Mouse (Mus musculus) c-Kit-positive CD71-positive TER-119-negative erythroid progenitor cells, embryonic 14.5 days (primary cell): ENCODE results near the gene Dpp4.
A peak's percentile ranks its signal among the peaks of the same experiment; 100 is the strongest.

Experiments used
- DNase-seq: peaks from one replicate; pipeline ENCODE4 v3.0.0-alpha.2; 2013; ENCODE audit warnings: low read depth

The Dpp4 gene

GRCm38 (mm10) chr2:62360872-62361271 is 51.2 kb downstream of the Dpp4 start:
- DNase-seq, result no peak

GRCm38 (mm10) chr2:62357259-62357658 is 54.8 kb downstream of the Dpp4 start:
- DNase-seq, result no peak

- DNase-seq, result no peak
Measured at GRCm38 (mm10) chr2:62356606-62357005, 55.4 kb downstream of the Dpp4 start.

DNA sequence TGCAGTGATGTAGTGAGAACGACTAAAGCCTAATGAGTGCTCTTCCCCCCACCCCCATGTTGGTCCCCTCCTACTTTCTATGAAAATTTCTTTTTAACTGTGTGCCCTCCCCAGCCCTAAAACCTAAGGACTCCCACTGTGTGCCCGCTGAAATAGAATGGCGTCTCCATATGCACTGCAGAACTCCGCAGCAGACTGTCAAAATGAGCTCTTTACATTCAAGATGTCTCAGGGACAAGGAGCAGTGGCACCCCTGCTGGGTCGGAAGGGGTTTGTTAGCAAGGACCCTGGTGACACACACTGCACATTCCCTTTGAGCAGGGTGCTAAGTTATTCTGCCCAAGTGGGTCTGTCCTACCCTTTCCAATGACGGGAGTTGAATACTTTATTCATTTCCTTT is 56.3 kb downstream of the Dpp4 start:
- DNase-seq, result no peak

DNA sequence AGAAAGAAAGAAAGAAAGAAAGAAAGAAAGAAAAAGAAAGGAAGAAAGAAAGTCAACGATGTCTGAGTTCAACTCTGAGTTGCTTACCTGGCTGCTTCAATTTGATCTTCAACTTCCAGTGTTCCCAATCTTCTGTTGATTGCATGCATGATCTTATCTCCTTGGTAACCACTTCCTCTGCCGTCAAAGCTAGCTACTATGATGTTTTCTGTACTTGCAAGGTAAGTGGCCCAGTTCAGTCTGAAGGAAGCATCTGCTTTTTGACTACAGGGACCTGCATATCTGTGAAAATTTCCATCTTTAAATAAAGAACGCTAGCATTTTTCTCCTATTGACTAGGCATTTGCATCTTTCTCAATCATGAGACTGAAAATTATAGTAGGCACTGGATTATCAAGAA is 60.0 kb downstream of the Dpp4 start:
- DNase-seq, result no peak

- DNase-seq, result no peak
Measured at GRCm38 (mm10) chr2:62347762-62348161, 64.3 kb downstream of the Dpp4 start.

- DNase-seq, result peak; percentile 6
Measured at GRCm38 (mm10) chr2:62346771-62347170, 65.3 kb downstream of the Dpp4 start.

DNA sequence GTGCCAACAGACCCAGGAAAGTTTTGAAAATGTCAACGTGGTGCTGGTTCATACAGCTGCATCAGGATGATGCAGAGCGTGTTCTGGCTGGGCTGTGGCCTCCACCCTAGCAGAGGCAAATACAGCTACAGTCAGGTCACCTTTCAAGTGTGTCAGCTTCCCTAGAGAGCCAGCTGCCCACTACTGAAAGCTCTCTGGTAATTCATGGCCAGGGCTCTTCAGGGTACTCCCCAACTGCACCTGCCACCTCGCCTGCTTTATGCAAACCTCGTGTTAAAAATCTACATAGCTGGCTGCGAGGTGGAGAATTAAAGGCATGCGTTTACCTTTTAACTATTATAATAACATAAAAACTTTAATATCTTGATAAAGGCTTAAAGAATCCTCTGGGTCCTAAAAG is 67.7 kb downstream of the Dpp4 start:
- no peak for DNase-seq

DNA sequence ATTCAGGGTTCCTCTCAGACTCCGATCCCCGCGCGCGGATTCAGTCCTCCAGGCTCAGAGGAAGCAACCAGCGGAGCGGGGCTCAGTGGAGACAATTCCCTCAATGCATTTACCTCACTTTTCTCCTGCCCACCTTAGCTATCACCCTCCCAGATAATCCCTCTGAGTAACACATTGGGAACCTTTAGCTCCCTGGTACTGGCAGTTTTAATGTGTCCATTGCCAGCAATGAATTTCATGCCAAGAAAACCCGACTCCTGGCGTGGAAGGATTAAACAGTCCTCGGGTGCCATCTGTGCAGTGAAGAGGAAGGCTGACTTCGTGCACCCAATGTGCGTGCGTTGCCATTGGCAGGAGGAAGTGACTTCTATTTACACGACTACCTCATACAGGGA is 70.3 kb downstream of the Dpp4 start:
- DNase-seq, result no peak

GRCm38 (mm10) chr2:62341061-62341733 is 70.8 kb downstream of the Dpp4 start:
- DNase-seq, result no peak

DNA sequence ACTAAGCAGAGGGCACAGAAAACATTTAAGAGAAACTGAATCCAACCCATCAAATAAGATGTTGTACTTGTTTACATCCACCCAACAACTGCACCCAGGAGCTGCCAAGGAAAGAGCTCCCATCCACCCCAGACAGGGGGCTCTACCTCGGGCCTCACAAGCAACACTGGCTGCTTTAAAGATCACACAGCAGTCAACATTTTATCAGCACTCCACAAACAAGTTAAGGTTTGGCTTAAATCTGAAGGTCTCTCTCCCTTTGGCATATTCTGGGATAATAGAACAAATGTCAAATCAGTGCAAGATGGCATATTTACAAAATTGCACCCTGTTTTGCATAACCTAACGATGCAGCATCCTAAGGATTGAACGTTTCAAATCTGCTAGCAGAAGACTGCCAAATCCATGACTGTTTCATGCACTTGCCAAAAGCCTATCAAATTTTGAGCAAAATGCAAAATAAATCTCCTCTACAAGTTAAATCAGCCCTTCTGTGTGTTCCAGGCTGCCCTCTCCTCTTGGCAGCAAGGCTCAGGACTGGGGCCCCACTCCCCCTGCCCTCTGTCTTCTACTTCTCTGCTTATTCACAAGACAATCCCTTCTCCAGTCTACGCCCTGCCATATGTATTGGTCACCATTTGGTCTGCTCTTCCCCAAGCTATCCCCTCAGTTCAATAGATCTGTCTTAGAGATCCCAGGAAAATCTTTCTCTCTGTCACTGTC is 72.6 kb downstream of the Dpp4 start:
- DNase-seq, result no peak

- DNase-seq, result no peak
Measured at GRCm38 (mm10) chr2:62337086-62337485, 74.9 kb downstream of the Dpp4 start.

- DNase-seq, result no peak
Measured at GRCm38 (mm10) chr2:62334397-62335243, 77.4 kb downstream of the Dpp4 start.

GRCm38 (mm10) chr2:62332465-62332864 is 79.6 kb downstream of the Dpp4 start:
- DNase-seq, result no peak

- no peak for DNase-seq
Measured at GRCm38 (mm10) chr2:62331913-62332312, 80.1 kb downstream of the Dpp4 start.

DNA sequence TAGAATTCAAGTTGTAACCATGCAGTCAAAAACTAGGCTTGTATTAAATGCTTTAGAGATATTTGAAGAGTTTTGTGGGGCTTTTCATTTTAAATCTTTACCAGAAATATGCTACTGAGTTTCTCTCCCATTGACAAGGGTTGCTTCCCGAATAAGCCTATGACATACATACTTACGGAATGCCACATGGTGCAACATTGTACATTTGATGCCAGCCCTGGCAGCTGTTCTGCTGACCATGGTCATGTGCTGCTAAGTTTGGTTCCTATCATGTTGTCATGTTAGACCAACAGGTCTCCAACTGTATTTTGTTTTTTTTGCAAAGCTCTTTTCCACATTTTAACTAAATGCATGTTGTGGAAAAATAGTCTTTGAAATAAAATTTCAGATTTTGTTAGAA is 86.6 kb downstream of the Dpp4 start:
- no peak for DNase-seq

DNA sequence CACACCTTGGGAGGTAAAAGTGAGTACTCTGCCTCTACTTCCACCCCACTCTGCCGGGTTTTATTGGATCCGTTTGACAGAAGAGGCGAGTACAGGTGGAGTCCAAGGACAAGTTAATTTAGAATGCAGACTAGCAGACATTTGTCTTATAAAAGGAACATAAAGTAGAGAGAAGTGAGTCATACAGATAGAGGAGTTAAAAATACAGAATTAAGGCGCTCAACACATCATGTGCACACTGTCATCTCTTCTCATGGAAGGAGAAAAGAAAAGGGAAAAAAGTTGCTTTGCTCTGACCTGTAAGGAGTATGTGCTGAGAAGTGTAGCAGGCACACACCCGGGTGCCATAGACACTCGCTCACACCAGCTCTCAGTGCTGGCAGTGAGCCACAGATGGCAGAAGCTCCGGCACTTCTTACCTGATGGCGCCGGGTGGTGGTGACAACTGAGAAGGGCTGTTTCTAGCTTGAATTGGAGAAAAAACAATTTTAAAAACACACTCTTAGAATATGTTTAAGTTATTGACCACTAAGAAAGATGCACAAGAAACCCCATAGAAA is 88.9 kb downstream of the Dpp4 start:
- DNase-seq, result no peak

DNA sequence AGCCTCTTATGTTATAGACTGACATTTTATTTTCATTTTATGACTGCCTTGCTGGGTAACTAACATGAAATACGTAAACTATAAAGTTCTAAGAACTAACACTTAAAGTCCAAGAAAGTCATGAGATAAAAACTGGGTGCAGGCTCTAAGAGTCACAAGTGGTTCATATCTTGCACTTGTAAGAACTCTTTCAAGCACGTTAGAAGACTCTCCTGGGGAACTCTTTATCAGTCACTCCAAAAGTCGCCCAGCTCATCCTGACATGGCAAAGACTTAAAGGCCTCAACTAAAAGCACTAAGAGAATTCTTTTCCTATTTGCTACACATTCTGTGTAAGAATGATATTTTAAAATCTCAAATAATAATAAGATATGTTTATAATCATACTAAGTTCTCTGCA is 92.5 kb downstream of the Dpp4 start:
- no peak for DNase-seq

GRCm38 (mm10) chr2:62316930-62317329 is 95.1 kb downstream of the Dpp4 start:
- no peak for DNase-seq

DNA sequence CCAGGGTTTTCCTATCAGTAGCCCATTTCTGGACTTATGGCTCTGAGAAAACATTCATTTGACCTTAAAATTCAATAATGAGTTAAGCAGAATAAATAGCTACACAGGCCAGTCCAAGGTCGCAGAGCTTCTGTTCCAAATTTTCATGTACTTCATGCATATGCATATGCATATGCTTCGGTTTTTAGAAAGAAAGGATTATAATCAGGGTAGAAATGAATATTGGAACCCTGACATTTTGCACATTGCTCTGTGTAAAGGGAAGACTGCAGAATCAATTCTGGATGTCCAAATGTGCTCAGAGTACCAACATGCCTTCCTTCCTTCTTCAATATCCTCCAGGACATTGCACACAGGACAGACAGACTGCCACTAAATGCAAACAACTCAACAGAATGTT is 104.6 kb downstream of the Dpp4 start:
- no peak for DNase-seq

- no peak for DNase-seq
Measured at GRCm38 (mm10) chr2:62306978-62307377, 105.1 kb downstream of the Dpp4 start.

- no peak for DNase-seq
Measured at GRCm38 (mm10) chr2:62301716-62302115, 110.3 kb downstream of the Dpp4 start.

GRCm38 (mm10) chr2:62293846-62294245 is 118.2 kb downstream of the Dpp4 start:
- DNase-seq, result no peak
